Mouse (Mus musculus) thymus, adult 2 months (tissue): ENCODE measurements at regions not wholly inside any gene's neighbourhood (a gene's known extent, or its start where the extent isn't known, plus 50 kb on each side); places are given as distances from the start of the nearest gene placed in this dataset.

ENCODE experiments used
- DNase-seq: peaks from one replicate; pipeline ENCODE4 v3.0.0; 2021
- H3K27ac ChIP-seq: fragments of 200-500 bp; 2 replicates; pipeline ENCODE4 v1.5.1; 2012; ENCODE audit warnings: low read length, control low read depth; ENCODE audit not compliant: control insufficient read depth, insufficient read depth
- H3K27me3 ChIP-seq: fragments of 200-500 bp; 2 replicates; pipeline ENCODE4 v1.6.1; 2012; ENCODE audit warnings: mild to moderate bottlenecking, low read length, moderate library complexity, mixed read lengths; ENCODE audit not compliant: control insufficient read depth, insufficient read depth
- H3K36me3 ChIP-seq: fragments of 200-500 bp; 2 replicates; pipeline ENCODE4 v1.6.1; 2012; ENCODE audit warnings: mild to moderate bottlenecking, low read length, moderate library complexity; ENCODE audit not compliant: control insufficient read depth, insufficient read depth
- H3K4me1 ChIP-seq: fragments of 200-500 bp; replicated peaks from 2 replicates; pipeline ENCODE4 v1.6.1; 2012; ENCODE audit warnings: low read length; ENCODE audit not compliant: control insufficient read depth, insufficient read depth
- H3K4me3 ChIP-seq: fragments of 200-500 bp; 2 replicates; pipeline ENCODE4 v1.5.1; 2012; ENCODE audit warnings: mild to moderate bottlenecking, low read length, control low read depth, moderate library complexity; ENCODE audit not compliant: control insufficient read depth, insufficient read depth
- CTCF ChIP-seq: fragments of 200-500 bp; IDR thresholded peaks from 2 replicates; pipeline ENCODE4 v1.5.1; 2012; ENCODE audit warnings: mild to moderate bottlenecking, control low read depth, low read length, moderate library complexity, borderline replicate concordance; ENCODE audit not compliant: control insufficient read depth, poor library complexity, insufficient read depth; ENCODE audit errors: extremely low read depth
- POLR2A ChIP-seq: fragments of 200-500 bp; IDR thresholded peaks from 2 replicates; pipeline ENCODE4 v1.6.1; 2012; ENCODE audit warnings: mild to moderate bottlenecking, low read length, control low read depth, moderate library complexity; ENCODE audit not compliant: control insufficient read depth, poor library complexity, insufficient read depth; ENCODE audit errors: extremely low read depth
- WGBS: fragments of 180-500 bp; shearing (Covaris S2); methylation state at CpG from one replicate; pipeline ENCODE4 v1.1.7; 2018; 5-methylcytosine and 5-hydroxymethylcytosine counted together

DNA sequence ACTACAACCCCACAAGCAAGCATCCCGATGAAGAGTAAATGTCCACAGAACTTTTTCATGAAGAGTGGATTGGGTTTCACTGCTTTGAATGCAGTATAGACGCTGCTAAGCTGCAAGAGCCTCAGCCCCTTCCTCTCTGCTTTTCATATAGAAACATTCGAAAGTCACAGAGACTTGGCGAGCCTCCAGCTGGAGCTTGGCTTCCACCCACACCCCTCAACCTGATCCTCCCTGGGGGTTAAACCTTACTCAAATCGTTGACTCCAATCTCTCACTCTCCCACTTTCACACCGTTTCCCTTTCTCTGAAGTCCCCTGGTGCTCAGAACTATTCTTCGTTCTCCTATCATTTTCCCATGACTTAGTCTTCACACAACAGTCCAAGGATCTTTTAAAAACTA, 437.0 kb upstream of the Fam160b2 start:
- DNase-seq: no peak
- no peaks in the 10 kb centered on the region for H3K4me1 ChIP-seq
- WGBS: 42% methylated on average over 7 of the region's 7 CpGs
- TF ChIP-seq POLR2A (no peak), CTCF (no peak)
- H3K36me3 ChIP-seq: no peaks in the 10 kb centered on the region
- H3K27ac ChIP-seq: no peak overlapping the region
- no peaks in the 10 kb centered on the region for H3K27me3 ChIP-seq
- H3K4me3 ChIP-seq: no peak overlapping the region

GRCm38 (mm10) chr14:71033586-71033985, 434.0 kb upstream of the Fam160b2 start:
- H3K27me3 ChIP-seq: no peaks in the 10 kb centered on the region
- H3K36me3 ChIP-seq: no peaks in the 10 kb centered on the region
- no peak for DNase-seq
- H3K27ac ChIP-seq: no peak overlapping the region
- no peak overlapping the region for H3K4me3 ChIP-seq
- no peaks in the 10 kb centered on the region for H3K4me1 ChIP-seq
- 93% methylated on average over 2 of the region's 2 CpGs for WGBS
- TF ChIP-seq POLR2A (no peak), CTCF (no peak)

- Histone ChIP-seq H3K36me3 (no peaks in the 10 kb centered on the region), H3K4me3 (no peak overlapping the region), H3K27ac (no peak overlapping the region), H3K27me3 (no peaks in the 10 kb centered on the region), H3K4me1 (no peaks in the 10 kb centered on the region)
- no peak for DNase-seq
- TF ChIP-seq POLR2A (no peak), CTCF (no peak)
- 98% methylated on average over 9 of the region's 9 CpGs for WGBS
Measured at GRCm38 (mm10) chr14:71030164-71030880, 430.7 kb upstream of the Fam160b2 start.
